Mouse (Mus musculus) CD4-positive naive resting alpha-beta T cell, adult 57 days (primary cell): ENCODE data around the gene Lrrc31. TPM values are rescaled to one million over a fixed set of nuclear protein-coding genes. Genes with fewer than 3 reads are reported as not detected.

Experiments
- total RNA-seq: library from RNA; stranded (reverse); gene quantifications from one replicate; pipeline ENCODE4 v1.2.4, GENCODE M21; 2023

The Lrrc31 gene
- total RNA-seq, result not detected

GRCm38 (mm10) chr3:30699711-30700505 lies at the start of gene Lrrc31:
TSS of gene Lrrc31 (minus strand) at chr3:30699843.

GRCm38 (mm10) chr3:30746006-30746405 lies 46.4 kb upstream of the Lrrc31 start, which contains the start of gene Samd7:
TSS of gene Samd7 (plus strand) at chr3:30746293.

DNA sequence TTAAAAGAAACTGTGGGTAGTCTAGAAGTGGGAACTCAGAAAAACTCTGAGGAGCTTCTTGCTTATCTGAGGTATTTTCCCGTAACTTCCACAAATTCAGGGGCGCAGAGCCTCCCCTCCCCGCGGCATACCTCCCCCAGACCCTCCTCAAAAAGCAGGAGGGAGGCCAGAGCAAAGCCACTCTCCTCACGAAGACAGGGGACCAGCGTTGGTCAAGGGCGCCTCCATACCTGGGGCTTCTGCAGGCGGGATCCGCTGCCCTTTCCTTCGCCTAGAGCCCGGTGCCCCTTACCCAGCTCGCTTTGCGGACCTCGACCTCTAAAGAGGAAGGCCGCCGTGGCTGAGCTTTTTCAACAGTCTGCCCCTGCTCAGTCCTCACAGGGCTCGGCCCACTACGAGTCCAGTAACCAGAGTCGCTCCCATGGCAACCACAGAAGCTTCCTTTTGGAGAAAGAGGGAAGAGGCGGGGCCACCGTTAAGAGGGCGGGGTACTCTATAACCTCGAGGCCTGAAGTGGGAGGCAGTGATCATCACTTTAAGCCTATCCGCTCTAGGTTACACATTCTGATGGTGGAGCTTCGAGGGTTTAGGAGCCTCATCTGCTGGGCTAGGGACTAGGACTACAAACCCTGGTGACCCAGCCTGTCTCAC lies 52.1 kb downstream of the Lrrc31 start, which contains the start of gene Lrrc34:
Gene Lrrc34, minus strand, starts transcription at position 430 of the 651 bp plus-strand sequence.

GRCm38 (mm10) chr3:30644207-30644606 lies 55.4 kb downstream of the Lrrc31 start, which contains the start of gene Lrriq4:
TSS of gene Lrriq4 (plus strand) at chr3:30644507.

Other genes with a start within 250 kb of the Lrrc31 start
- gene Mecom, start 151.8 kb downstream of the Lrrc31 start, total RNA-seq, result not detected
- 0.38 TPM for gene Actrt3, start 99.9 kb downstream of the Lrrc31 start, total RNA-seq
- gene Mynn, start 97.8 kb downstream of the Lrrc31 start, total RNA-seq, result 55.0 TPM
- gene Lrriq4, start 55.3 kb downstream of the Lrrc31 start, total RNA-seq, result not detected
- not detected for gene Lrrc34, start 52.0 kb downstream of the Lrrc31 start, total RNA-seq
- not detected for gene Samd7, start 46.5 kb upstream of the Lrrc31 start, total RNA-seq
- 80.9 TPM for gene Sec62, start 93.0 kb upstream of the Lrrc31 start, total RNA-seq
- gene Gpr160, start 156.1 kb upstream of the Lrrc31 start, total RNA-seq, result 0.65 TPM